Mouse (Mus musculus): Measurements from ENCODE around the gene Hyal2. TPM values are rescaled to one million over a fixed set of nuclear protein-coding genes. Genes with fewer than 3 reads are reported as not detected.

The Hyal2 gene
- total and polyA plus RNA-seq, 3 experiments, result 31.3 to 32.0 TPM; not detected in 1

DNA sequence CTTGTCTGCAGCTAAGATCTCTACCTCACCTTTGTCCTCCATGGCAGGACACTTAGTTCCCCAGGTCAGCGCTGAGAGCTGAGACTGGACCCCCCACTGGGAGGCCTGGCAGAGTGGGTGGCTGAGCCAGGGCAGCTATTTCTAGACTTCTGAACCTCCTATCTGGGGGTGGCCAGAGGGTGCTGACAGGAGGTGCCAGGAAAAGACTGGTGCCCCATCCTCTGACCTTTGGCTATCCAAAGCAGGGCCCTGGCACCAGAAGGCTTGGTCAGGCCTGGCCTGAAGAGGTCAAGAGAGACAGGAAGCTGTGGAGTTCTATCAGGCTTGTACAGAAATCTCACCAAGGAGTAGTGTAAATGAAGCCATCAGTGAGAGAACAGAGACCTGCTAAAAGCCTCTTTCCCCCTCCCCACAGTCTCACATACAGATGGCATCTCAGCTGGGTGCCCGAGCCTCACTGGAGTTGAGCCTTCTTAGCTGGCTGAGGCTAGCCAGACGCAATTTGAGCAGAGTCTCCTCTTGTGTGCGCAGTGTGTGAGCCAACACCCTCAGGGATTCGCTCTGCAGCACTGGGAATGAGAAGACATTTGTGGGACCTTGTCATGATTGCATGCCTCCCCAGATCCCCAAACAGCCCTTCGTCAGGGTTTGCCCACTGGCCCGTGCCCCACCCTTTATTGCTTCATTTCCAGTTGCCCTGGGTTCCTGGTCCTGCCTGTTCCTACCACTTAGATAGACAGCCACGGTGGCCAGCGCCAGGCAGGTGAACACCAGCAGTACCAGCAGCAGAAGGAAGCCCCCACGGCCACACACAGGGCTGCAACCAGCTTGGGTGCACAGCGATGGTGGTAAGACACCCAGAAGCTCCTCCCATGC, 25.6 kb downstream of the Hyal2 start:
- Histone ChIP-seq H3K9me3 (replicated peaks; ENCODE audit: insufficient read depth, low read length) (no peaks in the 10 kb centered on the region), H3K79me2 (ENCODE audit: control insufficient read depth, insufficient read depth, low read length, poor library complexity) (peaks cover 26% of the 10 kb centered on the region), H3K4me3 (ENCODE audit: control insufficient read depth in 1 of 2, insufficient read depth in 1 of 2, low read depth in 2 of 2, low read length in 2 of 2) (no peak overlapping the region), H3K27me3 (ENCODE audit: control insufficient read depth in 1 of 2, insufficient read depth in 2 of 2, low read length in 2 of 2) (no peaks in the 10 kb centered on the region), H3K36me3 (ENCODE audit: control insufficient read depth in 1 of 2, insufficient read depth in 2 of 2, low read length in 2 of 2) (peaks cover 5 to 17% of the 10 kb centered on the region in 2 experiments; a peak in 3 of 4 replicates), H3K4me1 (ENCODE audit: control insufficient read depth in 1 of 2, insufficient read depth in 2 of 2, low read length in 2 of 2) (peaks cover 10 to 19% of the 10 kb centered on the region in 2 experiments; a peak in 3 of 4 replicates), H3K9ac (ENCODE audit: control insufficient read depth, low read depth, low read length, poor library complexity, severe bottlenecking) (no peak overlapping the region), H3K27ac (ENCODE audit: control insufficient read depth, low read depth, low read length) (no peak overlapping the region)
- DNase-seq (ENCODE audit: low read depth, low spot score), result no peak
- TF ChIP-seq ETS1 (IDR thresholded peaks at IDR 0.05; ENCODE audit: low read depth, low read length) (no peak), ELF1 (IDR thresholded peaks at IDR 0.05; ENCODE audit: low read depth, low read length) (no peak), KAT2A (conservative IDR thresholded peaks at IDR 0.05; ENCODE audit: low read depth, low read length) (no peak), MYB (IDR thresholded peaks at IDR 0.05; ENCODE audit: low read depth, low read length) (no peak), TCF12 (IDR thresholded peaks at IDR 0.05; ENCODE audit: low read depth, low read length) (no peak)

DNA sequence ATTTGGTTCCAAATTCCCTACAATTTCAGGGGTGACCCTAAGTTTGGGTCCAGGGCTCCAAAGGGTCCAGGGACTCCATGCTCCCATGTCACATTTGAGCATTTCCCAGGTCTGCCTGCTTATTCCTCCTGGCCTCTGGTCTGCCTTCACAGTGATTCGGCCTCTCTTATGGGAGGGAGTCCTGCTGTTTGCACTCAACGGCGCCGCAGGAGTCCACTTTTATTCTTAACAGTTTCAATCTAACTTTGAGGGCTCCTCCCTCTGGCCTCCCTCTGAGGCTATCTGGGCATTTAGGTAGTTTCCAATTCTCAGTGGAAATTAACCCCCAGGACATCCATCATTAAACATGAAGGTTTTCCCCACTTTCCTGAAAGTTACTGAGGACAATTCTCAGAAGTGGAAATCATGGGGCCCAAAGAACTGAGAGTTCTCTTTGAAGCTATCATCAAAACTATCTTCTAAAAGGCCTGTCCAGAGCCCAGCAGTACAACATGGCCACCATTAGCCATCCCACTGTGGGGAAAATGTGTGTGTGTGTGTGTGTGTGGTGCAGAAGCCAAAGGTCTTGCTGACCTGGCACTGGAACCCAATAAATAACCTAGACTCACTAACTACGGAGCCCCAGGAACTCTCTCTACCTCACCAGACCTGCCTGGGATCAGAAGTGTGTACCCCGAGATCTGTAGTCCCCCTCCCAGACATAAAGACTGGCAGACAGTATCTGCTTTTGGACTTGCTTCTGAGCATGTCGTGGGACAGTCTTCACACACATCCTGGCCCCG, 26.7 kb downstream of the Hyal2 start:
- Histone ChIP-seq H3K27me3 (ENCODE audit: control insufficient read depth in 1 of 2, insufficient read depth in 2 of 2, low read length in 2 of 2) (no peaks in the 10 kb centered on the region), H3K4me1 (ENCODE audit: control insufficient read depth in 1 of 2, insufficient read depth in 2 of 2, low read length in 2 of 2) (peaks cover 7 to 15% of the 10 kb centered on the region in 2 experiments; a peak in 3 of 4 replicates), H3K9me3 (replicated peaks; ENCODE audit: insufficient read depth, low read length) (no peaks in the 10 kb centered on the region), H3K4me3 (ENCODE audit: control insufficient read depth in 1 of 2, insufficient read depth in 1 of 2, low read depth in 2 of 2, low read length in 2 of 2) (no peak overlapping the region), H3K27ac (ENCODE audit: control insufficient read depth, low read depth, low read length) (no peak overlapping the region), H3K9ac (ENCODE audit: control insufficient read depth, low read depth, low read length, poor library complexity, severe bottlenecking) (no peak overlapping the region), H3K36me3 (ENCODE audit: control insufficient read depth in 1 of 2, insufficient read depth in 2 of 2, low read length in 2 of 2) (peaks cover 5 to 12% of the 10 kb centered on the region in 2 experiments; a peak in 3 of 4 replicates), H3K79me2 (ENCODE audit: control insufficient read depth, insufficient read depth, low read length, poor library complexity) (peaks cover 16% of the 10 kb centered on the region)
- TF ChIP-seq SMC3 (IDR thresholded peaks at IDR 0.05; ENCODE audit: low read depth, low read length) (no peak), RCOR1 (IDR thresholded peaks at IDR 0.05; ENCODE audit: low read depth, low read length) (no peak), MEF2A (IDR thresholded peaks at IDR 0.05; ENCODE audit: extremely low read depth, insufficient replicate concordance, low read depth, low read length, poor library complexity, severe bottlenecking) (no peak), POLR2A (IDR thresholded peaks at IDR 0.05; ENCODE audit: control insufficient read depth in 1 of 2, insufficient read depth in 1 of 2, low read depth in 1 of 2, low read length in 2 of 2, poor library complexity in 1 of 2) (peak in 1 of 2 experiments; percentile 32; a peak in 1 of 4 replicates), GABPA (IDR thresholded peaks at IDR 0.05; ENCODE audit: low read depth, low read length) (no peak), USF1 (IDR thresholded peaks at IDR 0.05; ENCODE audit: low read depth, low read length) (no peak), MAZ (IDR thresholded peaks at IDR 0.05; ENCODE audit: low read depth, low read length) (no peak), GATA1 (IDR thresholded peaks at IDR 0.05; ENCODE audit: low read depth, low read length) (no peak)
- DNase-seq (ENCODE audit: low read depth, low spot score), result no peak

Measured in MEL (cell line).